Mouse (Mus musculus): Measurements from ENCODE around the gene Awat1.
A peak's percentile ranks its signal among the peaks of the same experiment; 100 is the strongest.

The Awat1 gene

DNA sequence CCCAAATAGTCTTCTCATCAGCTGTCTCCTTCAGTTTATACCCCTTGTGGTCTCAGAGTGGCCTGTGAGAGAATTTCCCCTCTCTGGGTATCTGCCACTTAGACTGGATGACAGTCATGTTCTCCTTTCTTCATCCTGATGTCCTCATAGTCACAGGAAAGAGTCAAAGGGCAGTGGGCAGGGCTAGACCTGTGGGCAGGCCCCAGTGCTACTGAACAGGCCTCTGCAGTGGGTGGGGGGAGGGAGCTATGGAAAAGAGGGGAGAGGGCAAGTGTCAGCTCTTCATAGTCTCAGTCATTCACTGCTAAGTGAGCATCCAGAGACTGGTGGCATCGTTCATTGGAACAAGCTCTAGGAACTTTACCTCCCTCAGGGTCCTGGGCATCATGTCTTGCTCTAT is at the start of gene Awat1:
Awat1 (plus strand) TSS at position 301 of the 400 bp plus-strand sequence.
- DNase-seq (ENCODE audit: low spot score), result no peak

DNA sequence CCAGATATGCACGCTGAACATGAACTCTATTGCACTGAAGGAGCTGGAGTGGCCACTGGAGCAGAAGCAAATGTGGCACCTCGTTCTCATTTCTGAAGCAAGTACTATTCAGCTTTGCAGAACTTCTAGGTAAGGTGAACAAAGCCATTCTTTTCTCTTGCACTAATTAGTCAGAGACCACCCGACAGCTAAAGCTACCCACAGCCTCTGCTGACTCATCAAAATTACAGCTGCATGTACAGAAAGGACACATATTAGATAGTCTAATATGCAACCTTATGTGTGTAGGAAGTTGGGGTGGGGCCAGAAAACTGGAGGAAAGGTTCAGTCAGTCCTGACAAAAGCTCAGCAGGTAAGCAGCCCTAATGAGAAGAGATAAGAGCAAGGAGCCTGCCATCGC is 47.6 kb upstream of the Awat1 start, which contains the start of gene Dgat2l6:
Dgat2l6 (plus strand) TSS at position 368 of the 400 bp plus-strand sequence.
- no peak for DNase-seq (ENCODE audit: low spot score)

DNA sequence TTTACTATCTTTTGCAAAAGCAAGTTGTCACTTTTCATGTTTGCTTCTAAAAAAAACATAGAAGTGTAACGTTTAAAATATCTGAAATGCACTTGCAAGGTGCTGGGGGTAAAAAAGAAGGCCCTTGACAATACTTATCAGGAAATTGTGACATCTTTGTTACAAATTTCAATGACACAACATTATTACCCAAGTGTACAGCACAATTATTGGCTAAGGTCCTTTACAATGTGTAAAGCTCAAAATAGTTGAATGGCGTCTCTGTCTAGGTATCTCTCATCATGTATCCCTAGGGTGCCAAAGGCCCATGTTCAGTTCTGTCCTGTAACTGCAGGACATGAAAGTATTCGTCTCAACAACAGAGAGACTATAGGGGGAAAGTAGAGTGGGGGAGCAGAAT is 16.0 kb upstream of the Awat1 start:
- no peak for DNase-seq (ENCODE audit: low spot score)

DNA sequence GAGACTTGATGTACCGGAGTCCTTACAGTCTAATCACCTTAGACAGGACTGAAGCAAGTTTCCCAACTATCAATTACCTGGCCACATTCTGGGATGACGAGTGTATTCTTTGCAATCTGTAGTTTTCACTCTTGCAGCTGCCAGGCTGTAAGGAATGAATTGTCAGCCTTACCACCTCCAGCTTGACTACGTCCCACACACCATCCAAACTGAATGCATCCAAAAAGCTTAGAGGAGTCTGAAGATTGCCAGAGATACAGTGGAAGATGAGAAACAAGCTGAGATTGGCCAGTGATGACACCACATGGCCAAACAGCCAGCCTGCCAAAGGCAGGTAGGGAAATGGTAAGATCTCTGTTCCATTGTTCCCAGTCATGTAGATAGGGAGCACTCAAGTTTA is 6.4 kb upstream of the Awat1 start:
- DNase-seq (ENCODE audit: low spot score), result no peak

DNA sequence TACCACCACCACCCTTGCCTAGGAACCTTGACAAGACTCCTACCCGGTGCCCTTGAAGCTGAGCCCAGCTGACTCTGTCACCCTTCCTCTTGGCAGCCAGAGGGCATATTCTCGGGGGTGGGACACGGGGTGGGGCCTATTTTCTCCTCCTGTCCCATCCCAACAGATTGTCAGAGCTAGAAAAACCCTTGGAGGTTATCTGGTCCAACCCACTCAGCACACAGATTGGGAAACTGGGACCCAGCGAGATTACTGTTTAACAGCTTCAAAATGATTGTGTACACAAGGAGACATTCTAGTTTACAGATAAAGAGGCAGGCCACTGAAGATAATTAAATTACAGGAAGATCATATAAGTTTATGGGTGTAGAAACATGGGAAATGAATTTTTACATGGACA is 22.7 kb downstream of the Awat1 start, which contains the start of gene P2ry4:
P2ry4 (minus strand) TSS at position 79 of the 400 bp plus-strand sequence.
- DNase-seq (ENCODE audit: low spot score), result no peak

DNA sequence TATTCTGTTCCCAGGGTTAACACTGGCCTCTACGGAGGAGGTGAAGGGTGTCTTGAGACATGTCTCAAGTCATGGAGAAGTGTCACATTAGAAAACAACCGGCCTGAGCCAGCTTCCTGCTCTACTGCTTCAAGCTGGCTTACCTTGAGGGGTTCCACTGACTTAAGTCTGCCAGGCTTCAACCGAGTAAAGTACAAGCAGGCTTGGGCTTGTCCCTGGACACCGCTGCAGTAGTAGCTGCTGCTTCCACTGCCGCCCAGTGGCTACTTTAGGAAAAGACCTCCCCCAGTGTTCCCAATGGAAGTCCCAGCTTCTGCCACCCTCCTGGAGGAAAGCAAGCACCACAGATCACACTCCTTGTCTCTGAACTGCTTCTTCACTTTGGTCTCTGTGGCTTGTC is 25.4 kb downstream of the Awat1 start:
- no peak for DNase-seq (ENCODE audit: low spot score)

DNA sequence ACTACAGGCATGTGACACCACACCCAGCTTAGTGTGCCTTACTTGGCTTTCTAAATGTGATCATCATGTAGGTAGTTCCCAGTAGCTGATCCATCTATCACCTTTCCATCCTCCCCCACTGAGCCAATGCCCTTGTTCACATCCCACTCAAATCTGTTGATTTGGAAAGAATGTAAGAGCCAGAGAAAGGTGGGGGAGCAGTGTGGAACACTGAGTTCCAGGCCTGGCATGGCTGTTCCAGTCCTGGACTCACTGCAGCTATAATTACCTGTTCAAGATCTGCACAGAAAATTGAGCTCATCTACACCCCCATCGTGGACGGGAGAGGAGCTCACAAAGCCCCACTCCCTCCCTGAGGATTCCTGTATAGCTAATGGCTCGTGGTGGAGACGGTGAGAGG is 27.7 kb downstream of the Awat1 start:
- no peak for DNase-seq (ENCODE audit: low spot score)

DNA sequence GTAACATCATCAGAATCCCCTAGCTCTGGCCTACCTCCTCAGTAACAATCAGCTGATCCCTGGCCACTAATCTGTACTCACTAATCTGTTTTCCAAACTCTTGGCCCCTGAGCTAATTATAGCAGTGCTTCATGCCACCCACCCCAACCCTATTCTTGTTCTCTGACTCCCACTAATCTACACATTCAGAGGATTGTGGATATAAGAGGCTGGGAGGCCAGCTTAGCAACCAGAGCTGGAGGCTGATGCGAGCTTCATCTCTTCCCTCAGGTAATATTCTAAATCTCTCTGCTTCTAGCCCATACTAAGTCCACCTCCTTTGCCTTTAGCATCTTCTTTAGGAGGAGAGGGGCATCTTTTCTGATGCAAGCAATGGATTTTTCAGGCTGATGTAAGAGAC is 33.3 kb downstream of the Awat1 start, which contains the start of gene Arr3:
Arr3 (plus strand) TSS at position 184 of the 400 bp plus-strand sequence.
- no peak for DNase-seq (ENCODE audit: low spot score)

DNA sequence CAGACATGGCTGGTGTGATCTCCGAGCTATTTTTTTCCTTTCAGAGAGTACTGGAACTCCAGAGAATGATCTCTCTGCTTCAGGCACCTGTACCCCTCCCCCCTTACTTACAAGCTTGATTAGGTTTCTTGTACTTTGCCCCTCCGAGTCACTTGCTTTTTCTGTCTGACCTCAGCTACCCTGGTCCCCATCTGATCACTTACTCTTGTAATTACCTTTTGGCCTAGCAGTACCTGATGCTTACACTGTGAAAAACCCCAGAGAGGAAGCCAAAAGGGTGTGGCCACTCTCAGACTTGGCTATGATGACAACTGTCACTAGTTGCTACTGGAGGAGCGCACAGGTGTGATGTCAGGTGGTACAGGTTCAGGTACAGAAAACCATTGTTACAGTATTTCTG is 46.4 kb downstream of the Awat1 start:
- no peak for DNase-seq (ENCODE audit: low spot score)

DNA sequence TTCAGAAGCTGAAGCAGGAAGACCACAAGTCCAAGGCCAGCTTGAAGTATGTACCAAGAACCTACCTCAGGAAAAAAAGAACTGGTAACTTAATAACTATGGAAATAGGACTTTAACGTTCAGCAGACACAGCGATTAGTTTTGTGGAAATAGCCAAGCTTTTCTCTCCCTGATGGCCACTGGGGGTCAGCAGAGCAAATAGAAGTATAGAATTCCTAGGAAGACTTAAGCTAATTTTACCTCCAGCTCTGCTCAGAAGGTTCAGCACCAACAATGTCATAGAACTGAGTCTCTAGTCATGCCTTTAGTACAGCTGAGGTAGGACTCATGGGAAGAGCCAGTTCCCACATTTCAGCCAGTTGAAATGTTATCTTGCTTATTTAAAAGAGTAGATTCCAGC is 49.3 kb downstream of the Awat1 start:
- DNase-seq (ENCODE audit: low spot score), result no peak

DNA sequence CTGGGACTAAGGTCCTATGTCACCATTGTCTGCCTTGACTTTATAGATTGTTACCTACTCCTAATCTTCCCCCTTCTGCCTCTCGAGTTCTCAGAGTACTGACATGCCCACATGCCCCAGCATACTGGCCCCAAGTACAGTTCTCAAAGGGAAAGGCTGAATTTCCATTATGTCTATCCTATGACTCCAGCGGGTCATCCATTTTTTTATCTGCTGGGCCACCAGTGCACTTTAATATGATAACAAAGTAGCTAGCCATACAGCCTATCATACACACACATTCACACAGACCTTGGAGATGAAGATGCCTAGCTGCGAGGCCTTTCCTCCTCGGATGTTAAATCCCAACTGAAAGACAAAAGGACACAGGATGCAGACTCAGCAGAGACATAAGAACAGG is 52.2 kb downstream of the Awat1 start:
- DNase-seq (ENCODE audit: low spot score), result peak; percentile 33

DNA sequence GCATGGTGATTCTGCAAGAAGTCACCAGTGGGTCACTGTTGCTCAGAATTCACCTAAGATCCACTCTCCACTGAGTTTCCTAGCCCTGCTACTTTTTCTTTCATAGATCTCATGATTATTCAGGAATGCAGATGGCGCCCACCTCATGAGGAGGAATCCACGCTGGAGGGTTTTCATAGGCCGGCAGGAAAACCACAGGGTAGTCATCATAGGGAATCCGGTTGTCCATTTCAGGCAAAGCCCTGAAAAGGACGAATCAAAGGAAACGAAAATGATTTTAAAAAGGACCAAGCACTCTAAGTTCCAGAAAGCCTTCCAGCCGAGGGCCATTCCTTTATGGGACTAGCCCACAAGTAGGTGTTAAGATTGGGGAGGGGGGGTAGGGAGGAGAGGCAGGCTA is 53.1 kb downstream of the Awat1 start:
- peak; percentile 3 for DNase-seq (ENCODE audit: low spot score)

DNA sequence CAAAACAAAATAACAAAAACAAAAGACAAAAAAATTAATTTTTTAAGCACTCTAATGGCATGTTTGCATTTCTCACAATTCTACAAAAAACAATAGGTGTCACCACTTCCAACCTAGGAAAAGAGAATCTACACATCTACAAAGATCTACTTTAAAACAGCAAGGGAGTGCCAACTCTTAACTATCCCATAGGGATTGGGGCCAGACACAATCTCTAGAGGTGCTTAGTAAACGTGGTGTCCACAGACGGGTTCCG is 53.4 kb downstream of the Awat1 start, which contains the start of gene Kif4:
Kif4 (plus strand) TSS at position 192 of the 256 bp plus-strand sequence.
- no peak for DNase-seq (ENCODE audit: low spot score)

DNA sequence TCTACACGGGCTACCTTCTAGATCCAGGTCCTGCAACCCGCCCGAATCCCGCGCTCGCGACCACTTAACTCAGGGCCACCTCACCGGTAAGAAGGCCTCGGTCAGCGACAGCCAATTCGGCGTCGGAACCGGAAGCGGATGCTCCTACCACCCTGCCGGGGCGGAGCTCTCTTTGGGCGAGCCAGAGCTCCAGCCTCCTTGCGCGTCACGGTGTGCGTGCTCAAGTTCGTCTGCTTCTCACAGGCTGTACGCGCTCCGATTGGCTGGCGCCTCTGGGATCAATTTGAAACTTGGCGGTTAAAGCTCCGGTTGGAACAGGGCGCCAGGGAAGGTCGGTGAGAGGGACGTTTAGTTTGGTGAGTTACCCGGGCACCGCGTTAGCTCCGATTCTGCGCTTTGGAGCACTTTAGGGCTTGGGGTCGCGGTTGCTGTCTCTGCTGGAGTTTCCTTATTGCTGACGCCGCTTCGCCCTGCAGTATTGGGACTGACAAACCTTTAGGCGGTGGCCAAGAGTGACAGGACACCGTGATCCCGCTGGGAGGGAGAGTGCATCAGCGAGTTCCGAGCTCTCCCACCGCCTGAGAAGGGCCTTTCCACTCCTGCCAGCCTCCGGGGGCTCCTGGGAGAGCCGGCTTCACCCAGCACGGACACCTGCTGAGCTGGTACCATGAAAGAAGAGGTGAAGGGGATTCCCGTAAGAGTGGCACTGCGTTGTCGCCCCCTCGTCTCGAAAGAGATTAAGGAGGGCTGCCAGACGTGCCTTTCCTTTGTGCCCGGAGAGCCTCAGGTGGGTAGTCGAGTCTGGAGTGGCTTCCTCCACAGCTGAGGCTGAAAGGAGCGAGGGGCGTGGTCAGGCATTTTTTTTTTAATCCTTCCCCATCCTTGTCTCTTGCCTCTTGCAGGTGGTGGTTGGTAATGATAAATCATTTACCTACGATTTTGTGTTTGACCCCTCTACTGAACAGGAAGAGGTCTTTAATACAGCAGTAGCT is 54.0 kb downstream of the Awat1 start, which contains the start of gene Pdzd11:
Pdzd11 (minus strand) TSS at position 767 of the 992 bp plus-strand sequence.
- DNase-seq (ENCODE audit: low spot score), result peak; percentile 85

All from c-Kit-positive CD71-positive TER-119-positive erythroid progenitor cells, embryonic 14.5 days (primary cell).